Mouse (Mus musculus): ENCODE data around the gene Cacnb4. TPM values are rescaled to one million over a fixed set of nuclear protein-coding genes. Genes with fewer than 3 reads are reported as not detected.

Gene Cacnb4
- polyA plus RNA-seq, 1 experiment = 0.07 TPM

- no peak for TF ChIP-seq CTCF (IDR thresholded peaks at IDR 0.05; ENCODE audit: low read depth, low read length)
- TF ChIP-seq POLR2A (IDR thresholded peaks at IDR 0.05; ENCODE audit: borderline replicate concordance, low read depth, low read length) = no peak
- Histone ChIP-seq H3K4me1 (ENCODE audit: control insufficient read depth, insufficient read depth, low read length) (peaks cover 8% of the 10 kb centered on the region; the same call in 1 of the 2 replicates), H3K4me3 (ENCODE audit: insufficient read depth, low read length) (no peak overlapping the region), H3K27ac (ENCODE audit: insufficient read depth, low read depth, low read length) (no peak overlapping the region)
Measured at GRCm38 (mm10) chr2:52563277-52563676, 113.4 kb downstream of the Cacnb4 start.

DNA sequence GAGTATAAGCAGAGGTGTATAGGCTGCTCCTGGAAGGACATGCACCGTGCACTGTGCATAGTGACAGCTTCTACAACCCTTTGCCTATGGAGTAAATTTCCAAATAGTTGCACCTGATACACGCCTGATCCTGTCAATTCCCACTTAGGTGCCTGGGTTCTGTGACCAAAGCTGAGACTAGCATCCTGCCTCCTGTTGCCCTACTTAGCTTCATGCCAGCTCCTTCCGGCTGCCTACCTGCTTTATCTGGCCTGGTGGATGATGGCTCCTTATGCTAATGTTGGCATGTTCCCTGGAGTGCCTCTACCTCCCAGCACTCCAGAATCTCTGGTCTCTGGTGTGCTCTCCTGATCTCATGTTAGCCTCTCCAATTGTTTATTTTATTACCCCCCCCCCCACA is 114.3 kb downstream of the Cacnb4 start:
- H3K4me3 ChIP-seq (ENCODE audit: insufficient read depth, low read length) = no peak overlapping the region
- H3K27ac ChIP-seq (ENCODE audit: insufficient read depth, low read depth, low read length) = no peak overlapping the region
- TF ChIP-seq POLR2A (IDR thresholded peaks at IDR 0.05; ENCODE audit: borderline replicate concordance, low read depth, low read length) (no peak), CTCF (IDR thresholded peaks at IDR 0.05; ENCODE audit: low read depth, low read length) (no peak)
- H3K4me1 ChIP-seq (ENCODE audit: control insufficient read depth, insufficient read depth, low read length) = peaks cover 8% of the 10 kb centered on the region; the same call in 1 of the 2 replicates

- TF ChIP-seq POLR2A (IDR thresholded peaks at IDR 0.05; ENCODE audit: borderline replicate concordance, low read depth, low read length) (no peak), CTCF (IDR thresholded peaks at IDR 0.05; ENCODE audit: low read depth, low read length) (no peak)
Measured at GRCm38 (mm10) chr2:52561137-52561536, 115.5 kb downstream of the Cacnb4 start.

GRCm38 (mm10) chr2:52560266-52560665 is 116.4 kb downstream of the Cacnb4 start:
- Histone ChIP-seq H3K27ac (ENCODE audit: insufficient read depth, low read depth, low read length) (no peak overlapping the region), H3K4me3 (ENCODE audit: insufficient read depth, low read length) (no peak overlapping the region), H3K4me1 (ENCODE audit: control insufficient read depth, insufficient read depth, low read length) (peaks cover 8% of the 10 kb centered on the region; the same call in 1 of the 2 replicates)
- no peak for TF ChIP-seq POLR2A (IDR thresholded peaks at IDR 0.05; ENCODE audit: borderline replicate concordance, low read depth, low read length)
- no peak for TF ChIP-seq CTCF (IDR thresholded peaks at IDR 0.05; ENCODE audit: low read depth, low read length)

More at GRCm38 (mm10) chr2:52561137-52561536, 115.5 kb downstream of the Cacnb4 start:
- Histone ChIP-seq H3K4me3 (ENCODE audit: insufficient read depth, low read length) (no peak overlapping the region), H3K4me1 (ENCODE audit: control insufficient read depth, insufficient read depth, low read length) (peaks cover 8% of the 10 kb centered on the region; the same call in 1 of the 2 replicates), H3K27ac (ENCODE audit: insufficient read depth, low read depth, low read length) (no peak overlapping the region)

- Histone ChIP-seq H3K4me3 (ENCODE audit: insufficient read depth, low read length) (no peak overlapping the region), H3K27ac (ENCODE audit: insufficient read depth, low read depth, low read length) (no peak overlapping the region), H3K4me1 (ENCODE audit: control insufficient read depth, insufficient read depth, low read length) (peaks cover 8% of the 10 kb centered on the region; the same call in 1 of the 2 replicates)
- TF ChIP-seq CTCF (IDR thresholded peaks at IDR 0.05; ENCODE audit: low read depth, low read length) = no peak
- no peak for TF ChIP-seq POLR2A (IDR thresholded peaks at IDR 0.05; ENCODE audit: borderline replicate concordance, low read depth, low read length)
Measured at GRCm38 (mm10) chr2:52558411-52558810, 118.2 kb downstream of the Cacnb4 start.

- Histone ChIP-seq H3K4me3 (ENCODE audit: insufficient read depth, low read length) (no peak overlapping the region), H3K4me1 (ENCODE audit: control insufficient read depth, insufficient read depth, low read length) (peaks cover 8% of the 10 kb centered on the region; the same call in 1 of the 2 replicates), H3K27ac (ENCODE audit: insufficient read depth, low read depth, low read length) (no peak overlapping the region)
- TF ChIP-seq CTCF (IDR thresholded peaks at IDR 0.05; ENCODE audit: low read depth, low read length) (no peak), POLR2A (IDR thresholded peaks at IDR 0.05; ENCODE audit: borderline replicate concordance, low read depth, low read length) (no peak)
Measured at GRCm38 (mm10) chr2:52557503-52558275, 118.9 kb downstream of the Cacnb4 start.

- TF ChIP-seq POLR2A (IDR thresholded peaks at IDR 0.05; ENCODE audit: borderline replicate concordance, low read depth, low read length) = no peak
- TF ChIP-seq CTCF (IDR thresholded peaks at IDR 0.05; ENCODE audit: low read depth, low read length) = no peak
- H3K27ac ChIP-seq (ENCODE audit: insufficient read depth, low read depth, low read length) = no peak overlapping the region
Measured at GRCm38 (mm10) chr2:52556961-52557326, 119.7 kb downstream of the Cacnb4 start.

DNA sequence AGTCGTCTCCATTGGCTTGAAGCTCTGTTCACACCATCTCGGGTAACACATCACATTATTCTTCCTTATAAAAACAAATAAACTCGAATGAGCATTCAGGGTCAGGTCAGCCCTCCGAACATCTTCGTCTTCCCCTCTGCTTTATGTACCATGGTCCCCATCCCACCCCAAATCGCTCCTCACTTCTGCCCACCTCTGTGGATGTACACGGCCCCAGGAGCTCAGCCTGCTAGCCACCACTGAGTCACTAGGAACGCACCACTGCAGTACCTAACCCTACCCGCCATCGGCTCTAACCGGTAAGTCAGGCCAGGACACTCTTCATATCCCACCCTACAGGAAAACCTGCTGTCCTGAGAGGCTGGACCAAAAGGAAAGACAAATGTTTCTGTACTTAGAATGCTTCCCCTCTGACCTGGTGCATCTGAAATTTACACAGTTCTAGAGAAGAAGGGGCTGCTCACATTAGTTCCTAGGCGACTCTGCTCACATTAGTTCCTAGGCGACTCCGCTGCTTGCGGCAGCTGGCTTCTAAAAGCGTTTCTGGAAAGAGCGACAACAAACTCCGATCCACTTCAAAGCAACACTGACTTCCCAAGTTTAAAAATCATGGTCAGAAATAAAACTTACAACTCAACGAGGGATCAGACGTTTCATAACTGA is 120.2 kb downstream of the Cacnb4 start:
- H3K4me1 ChIP-seq (ENCODE audit: control insufficient read depth, insufficient read depth, low read length) = peaks cover 8% of the 10 kb centered on the region; the same call in 1 of the 2 replicates
- H3K27ac ChIP-seq (ENCODE audit: insufficient read depth, low read depth, low read length) = no peak overlapping the region
- no peak overlapping the region for H3K4me3 ChIP-seq (ENCODE audit: insufficient read depth, low read length)
- TF ChIP-seq POLR2A (IDR thresholded peaks at IDR 0.05; ENCODE audit: borderline replicate concordance, low read depth, low read length) = no peak

More at GRCm38 (mm10) chr2:52556961-52557326, 119.7 kb downstream of the Cacnb4 start:
- H3K4me3 ChIP-seq (ENCODE audit: insufficient read depth, low read length) = no peak overlapping the region
- H3K4me1 ChIP-seq (ENCODE audit: control insufficient read depth, insufficient read depth, low read length) = peaks cover 8% of the 10 kb centered on the region; the same call in 1 of the 2 replicates

DNA sequence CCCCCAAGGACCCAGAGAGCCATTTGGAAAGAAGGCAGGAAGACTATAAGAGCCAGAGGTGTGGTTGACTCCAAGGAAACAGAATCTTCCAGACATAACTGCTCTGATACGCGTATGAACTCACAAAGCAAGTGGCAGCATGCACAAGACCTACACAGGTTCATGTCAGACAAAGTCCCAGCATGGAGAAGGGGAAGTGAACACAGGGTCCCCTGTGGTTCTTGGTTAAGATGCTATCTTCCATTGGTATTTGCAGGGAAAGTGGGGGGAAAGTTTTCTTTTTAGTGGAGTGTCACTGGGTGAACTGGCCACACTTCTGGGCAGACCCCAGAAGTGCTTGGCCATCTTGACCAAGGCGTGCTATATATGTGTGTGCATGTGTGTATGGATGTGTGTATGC is 128.2 kb downstream of the Cacnb4 start:
- TF ChIP-seq POLR2A (IDR thresholded peaks at IDR 0.05; ENCODE audit: borderline replicate concordance, low read depth, low read length) (no peak), CTCF (IDR thresholded peaks at IDR 0.05; ENCODE audit: low read depth, low read length) (no peak)
- Histone ChIP-seq H3K27ac (ENCODE audit: insufficient read depth, low read depth, low read length) (no peak overlapping the region), H3K4me1 (ENCODE audit: control insufficient read depth, insufficient read depth, low read length) (no peaks in the 10 kb centered on the region), H3K4me3 (ENCODE audit: insufficient read depth, low read length) (no peak overlapping the region)

- Histone ChIP-seq H3K4me3 (ENCODE audit: insufficient read depth, low read length) (no peak overlapping the region), H3K4me1 (ENCODE audit: control insufficient read depth, insufficient read depth, low read length) (no peaks in the 10 kb centered on the region), H3K27ac (ENCODE audit: insufficient read depth, low read depth, low read length) (no peak overlapping the region)
- TF ChIP-seq POLR2A (IDR thresholded peaks at IDR 0.05; ENCODE audit: borderline replicate concordance, low read depth, low read length) (no peak), CTCF (IDR thresholded peaks at IDR 0.05; ENCODE audit: low read depth, low read length) (no peak)
Measured at GRCm38 (mm10) chr2:52547331-52547730, 129.3 kb downstream of the Cacnb4 start.

All from bone marrow macrophage, adult 2 months (primary cell).